Mouse (Mus musculus): Measurements from ENCODE around the gene Ern1. TPM values are rescaled to one million over a fixed set of nuclear protein-coding genes. Genes with fewer than 3 reads are reported as not detected.

Gene Ern1
- polyA plus RNA-seq, 1 experiment from 2014 or later = 3.3 TPM

DNA sequence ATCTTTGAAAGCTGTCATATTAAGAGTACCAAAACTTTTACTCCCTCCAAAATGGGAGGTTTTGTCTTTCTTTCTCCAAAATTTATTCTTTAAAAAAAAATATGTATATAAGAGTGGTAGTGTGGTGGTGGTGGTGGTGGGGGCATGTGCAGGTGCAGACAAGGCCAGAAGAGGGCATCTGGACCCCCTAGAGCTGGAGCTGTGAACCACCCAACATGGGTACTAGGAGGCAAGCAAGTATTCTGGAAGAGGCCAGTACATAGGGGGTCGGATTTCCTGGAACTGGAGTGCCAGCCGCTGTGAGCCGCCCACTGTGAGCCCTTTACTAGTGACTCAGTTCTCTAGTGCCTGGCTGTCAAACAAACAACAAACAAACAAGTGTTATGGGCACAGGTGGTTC is 34.9 kb upstream of the Ern1 start:
- Histone ChIP-seq H3K36me3 (ENCODE audit: control insufficient read depth, insufficient read depth, low read length) (0 out of 2 replicates have a peak, but pooled peaks cover 2% of the 10 kb centered on the region), H3K27ac (ENCODE audit: low read depth, low read length) (no peak overlapping the region), H3K4me3 (ENCODE audit: low read length) (no peak overlapping the region), H3K27me3 (replicated peaks; ENCODE audit: control insufficient read depth, insufficient read depth, low read length) (no peaks in the 10 kb centered on the region), H3K4me2 (ENCODE audit: low read length) (no peak overlapping the region), H3K9me3 (ENCODE audit: control insufficient read depth, low read length) (no peaks in the 10 kb centered on the region), H3K9ac (ENCODE audit: low read depth, low read length) (no peak overlapping the region), H3K4me1 (ENCODE audit: control insufficient read depth, insufficient read depth, low read depth, low read length) (peaks cover 6% of the 10 kb centered on the region)
- ATAC-seq = 0 out of 2 replicates have a peak, but pooled peaks have one; percentile 30
- 52% methylated on average over 3 of the region's 3 CpGs for WGBS

DNA sequence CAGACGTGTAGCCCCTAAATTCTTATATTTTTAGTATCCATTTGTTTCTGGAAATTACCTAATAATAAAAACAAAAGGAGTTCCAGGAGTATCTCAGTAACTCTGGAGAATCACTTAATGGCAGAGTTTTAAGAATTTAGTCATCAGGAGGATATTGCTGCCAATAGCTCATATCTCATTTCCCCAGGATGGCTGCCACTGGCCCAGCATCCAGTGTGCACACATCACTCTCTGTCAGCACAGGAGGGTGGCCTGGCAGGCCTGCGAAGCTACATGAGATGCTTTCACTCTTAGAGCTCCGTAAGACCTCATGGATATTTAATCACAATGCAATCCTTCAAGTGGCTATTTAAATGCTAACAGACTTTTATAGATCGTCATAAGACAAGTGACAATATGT is 34.0 kb upstream of the Ern1 start:
- 33% methylated on average over 4 of the region's 4 CpGs for WGBS
- no peak overlapping the region for H3K9ac ChIP-seq (ENCODE audit: low read depth, low read length)
- H3K27ac ChIP-seq (ENCODE audit: low read depth, low read length) = no peak overlapping the region
- H3K27me3 ChIP-seq (replicated peaks; ENCODE audit: control insufficient read depth, insufficient read depth, low read length) = no peaks in the 10 kb centered on the region
- H3K36me3 ChIP-seq (ENCODE audit: control insufficient read depth, insufficient read depth, low read length) = no peaks in the 10 kb centered on the region
- no peak overlapping the region for H3K4me3 ChIP-seq (ENCODE audit: low read length)
- ATAC-seq = no peak
- H3K4me2 ChIP-seq (ENCODE audit: low read length) = no peak overlapping the region
- H3K4me1 ChIP-seq (ENCODE audit: control insufficient read depth, insufficient read depth, low read depth, low read length) = peaks cover 6% of the 10 kb centered on the region
- no peaks in the 10 kb centered on the region for H3K9me3 ChIP-seq (ENCODE audit: control insufficient read depth, low read length)

DNA sequence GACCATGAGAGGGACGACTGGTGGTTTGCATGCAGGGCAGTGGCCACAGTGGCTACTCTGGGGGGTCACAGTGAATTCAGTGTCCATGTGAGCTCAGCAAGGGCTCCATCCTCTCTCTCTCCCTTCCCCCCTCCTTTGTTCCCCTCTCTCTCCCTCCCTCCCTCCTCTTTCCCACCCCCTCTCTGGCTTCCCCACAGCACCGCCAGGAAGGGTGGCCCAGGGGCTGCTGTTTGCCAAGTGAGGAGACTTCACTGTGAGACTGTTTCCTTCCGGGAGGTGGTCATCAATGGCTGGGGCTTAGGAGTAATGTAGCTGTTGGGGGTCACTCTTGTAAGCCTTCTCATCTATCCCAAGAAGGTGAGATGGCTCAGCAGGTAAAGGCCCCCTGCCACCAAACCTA is 32.8 kb upstream of the Ern1 start:
- no peak overlapping the region for H3K4me3 ChIP-seq (ENCODE audit: low read length)
- H3K9ac ChIP-seq (ENCODE audit: low read depth, low read length) = no peak overlapping the region
- H3K36me3 ChIP-seq (ENCODE audit: control insufficient read depth, insufficient read depth, low read length) = no peaks in the 10 kb centered on the region
- no peak overlapping the region for H3K27ac ChIP-seq (ENCODE audit: low read depth, low read length)
- ATAC-seq = no peak
- H3K9me3 ChIP-seq (ENCODE audit: control insufficient read depth, low read length) = no peaks in the 10 kb centered on the region
- H3K4me1 ChIP-seq (ENCODE audit: control insufficient read depth, insufficient read depth, low read depth, low read length) = peaks cover 6% of the 10 kb centered on the region
- no peaks in the 10 kb centered on the region for H3K27me3 ChIP-seq (replicated peaks; ENCODE audit: control insufficient read depth, insufficient read depth, low read length)
- 34% methylated on average over 3 of the region's 3 CpGs for WGBS
- H3K4me2 ChIP-seq (ENCODE audit: low read length) = no peak overlapping the region

DNA sequence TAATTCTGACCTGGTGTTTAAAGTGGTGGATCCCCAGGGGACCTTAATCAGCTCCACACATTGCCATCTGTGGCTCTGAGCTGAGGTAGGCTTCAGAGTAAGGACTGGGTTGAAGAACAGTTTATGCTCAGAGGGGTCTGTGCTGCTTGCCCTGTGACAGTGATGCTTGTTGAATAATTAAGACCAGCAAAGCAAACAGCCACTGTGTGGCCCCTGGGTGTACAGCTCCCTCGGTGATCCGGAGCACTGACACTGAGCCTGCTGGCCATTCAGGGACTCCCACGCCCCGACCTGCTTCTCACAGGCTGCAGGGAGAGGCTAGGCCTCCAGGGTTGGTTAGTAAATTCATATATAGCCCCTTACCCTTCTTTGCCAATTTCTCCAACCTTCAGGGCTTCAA is 31.9 kb upstream of the Ern1 start:
- no peak overlapping the region for H3K27ac ChIP-seq (ENCODE audit: low read depth, low read length)
- no peaks in the 10 kb centered on the region for H3K27me3 ChIP-seq (replicated peaks; ENCODE audit: control insufficient read depth, insufficient read depth, low read length)
- no peak overlapping the region for H3K4me2 ChIP-seq (ENCODE audit: low read length)
- H3K9me3 ChIP-seq (ENCODE audit: control insufficient read depth, low read length) = no peaks in the 10 kb centered on the region
- 36% methylated on average over 4 of the region's 4 CpGs for WGBS
- H3K4me3 ChIP-seq (ENCODE audit: low read length) = no peak overlapping the region
- peaks cover 12% of the 10 kb centered on the region for H3K4me1 ChIP-seq (ENCODE audit: control insufficient read depth, insufficient read depth, low read depth, low read length)
- no peak for ATAC-seq
- H3K36me3 ChIP-seq (ENCODE audit: control insufficient read depth, insufficient read depth, low read length) = no peaks in the 10 kb centered on the region
- no peak overlapping the region for H3K9ac ChIP-seq (ENCODE audit: low read depth, low read length)

DNA sequence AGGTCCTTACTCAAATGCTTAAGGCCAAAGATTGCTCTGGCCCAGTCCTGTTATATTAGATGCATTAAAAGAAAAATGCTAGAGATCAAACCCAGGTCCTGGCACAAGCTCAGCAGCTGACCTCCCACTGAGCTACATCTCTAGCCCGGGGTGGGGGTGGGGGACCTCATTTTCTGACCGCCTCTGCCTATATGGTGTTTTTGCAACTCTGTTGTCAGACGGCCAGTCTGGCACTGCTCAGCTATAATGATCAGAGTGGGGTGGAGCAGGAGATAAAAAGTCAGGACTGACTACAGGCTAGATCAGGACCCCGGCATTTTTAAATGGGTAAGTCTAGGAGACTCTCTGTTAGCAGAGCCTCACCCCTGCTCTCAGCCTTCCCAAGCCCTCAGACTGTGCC is 30.7 kb upstream of the Ern1 start:
- no peak overlapping the region for H3K27ac ChIP-seq (ENCODE audit: low read depth, low read length)

DNA sequence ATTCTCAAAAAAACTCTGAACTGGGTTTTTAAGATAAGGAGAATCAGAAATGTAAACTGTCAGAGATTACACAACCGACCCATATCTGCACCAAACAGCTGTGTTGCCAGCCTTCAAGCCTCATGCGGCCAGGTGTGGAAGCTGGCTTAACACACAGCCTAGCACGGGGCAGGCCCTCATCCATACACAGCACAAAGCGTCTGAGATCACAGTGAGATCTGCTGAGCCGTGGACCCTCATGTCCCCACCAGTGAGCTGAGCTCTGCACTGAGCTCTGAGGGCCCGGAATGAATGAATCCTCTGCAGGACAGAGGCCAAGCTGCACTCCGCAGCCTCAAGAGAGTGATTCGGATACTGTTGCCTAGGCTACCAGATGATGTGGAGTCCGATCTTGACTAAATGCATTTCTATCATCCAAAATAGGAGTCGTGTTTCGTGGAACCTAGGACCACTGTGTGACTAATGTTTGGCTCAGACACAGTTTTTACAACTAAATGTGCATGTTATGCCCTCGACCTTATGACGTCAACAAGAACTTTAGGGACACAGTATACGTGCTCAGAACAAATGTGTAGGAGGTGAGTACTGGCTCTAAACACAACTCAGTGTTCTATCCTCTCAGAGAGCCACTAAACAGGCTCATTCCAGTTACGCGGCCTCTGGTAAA is 27.6 kb upstream of the Ern1 start:
- H3K27ac ChIP-seq (ENCODE audit: low read depth, low read length) = no peak overlapping the region

More for the DNA sequence above, 30.7 kb upstream of the Ern1 start:
- Histone ChIP-seq H3K27me3 (replicated peaks; ENCODE audit: control insufficient read depth, insufficient read depth, low read length) (no peaks in the 10 kb centered on the region), H3K36me3 (ENCODE audit: control insufficient read depth, insufficient read depth, low read length) (no peaks in the 10 kb centered on the region), H3K9ac (ENCODE audit: low read depth, low read length) (no peak overlapping the region), H3K4me2 (ENCODE audit: low read length) (no peak overlapping the region), H3K9me3 (ENCODE audit: control insufficient read depth, low read length) (no peaks in the 10 kb centered on the region), H3K4me3 (ENCODE audit: low read length) (no peak overlapping the region), H3K4me1 (ENCODE audit: control insufficient read depth, insufficient read depth, low read depth, low read length) (peaks cover 12% of the 10 kb centered on the region)
- no peak for ATAC-seq
- WGBS = 49% methylated on average over 4 of the region's 4 CpGs

DNA sequence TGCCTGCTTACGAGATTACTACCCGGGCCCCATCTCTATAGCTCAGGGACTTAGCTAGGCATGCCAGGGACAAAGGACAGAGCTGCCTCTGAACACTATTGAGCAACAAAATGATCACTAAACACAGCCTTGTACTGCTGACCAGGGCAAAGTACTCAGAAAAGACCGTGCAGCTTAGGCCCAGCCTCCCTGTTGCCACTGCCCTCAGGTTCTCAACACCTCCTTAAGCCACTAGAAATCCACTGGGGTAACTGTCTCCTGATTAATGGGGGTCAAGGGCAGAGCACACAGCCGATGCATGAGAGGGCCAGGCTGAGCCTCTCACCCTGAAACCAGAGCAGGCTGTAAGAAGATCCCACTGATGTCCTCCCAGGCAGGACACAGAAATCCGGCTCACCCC is 26.8 kb upstream of the Ern1 start:
- Histone ChIP-seq H3K4me3 (ENCODE audit: low read length) (no peak overlapping the region), H3K9me3 (ENCODE audit: control insufficient read depth, low read length) (no peaks in the 10 kb centered on the region), H3K27me3 (replicated peaks; ENCODE audit: control insufficient read depth, insufficient read depth, low read length) (no peaks in the 10 kb centered on the region), H3K9ac (ENCODE audit: low read depth, low read length) (no peak overlapping the region), H3K4me2 (ENCODE audit: low read length) (no peak overlapping the region), H3K4me1 (ENCODE audit: control insufficient read depth, insufficient read depth, low read depth, low read length) (peaks cover 6% of the 10 kb centered on the region; the same call in 1 of the 2 replicates), H3K27ac (ENCODE audit: low read depth, low read length) (no peak overlapping the region), H3K36me3 (ENCODE audit: control insufficient read depth, insufficient read depth, low read length) (0 out of 2 replicates have a peak, but pooled peaks cover 10% of the 10 kb centered on the region)
- 68% methylated on average over 5 of the region's 5 CpGs for WGBS
- no peak for ATAC-seq

More for the DNA sequence above, 27.6 kb upstream of the Ern1 start:
- H3K9ac ChIP-seq (ENCODE audit: low read depth, low read length) = peak overlapping the region; percentile 29; the same call in 1 of the 2 replicates
- 0 out of 2 replicates have a peak, but pooled peaks cover 7% of the 10 kb centered on the region for H3K36me3 ChIP-seq (ENCODE audit: control insufficient read depth, insufficient read depth, low read length)
- no peaks in the 10 kb centered on the region for H3K9me3 ChIP-seq (ENCODE audit: control insufficient read depth, low read length)
- peak; percentile 54; the same call in 1 of the 2 replicates for ATAC-seq
- 51% methylated on average over 16 of the region's 16 CpGs for WGBS
- peaks cover 7% of the 10 kb centered on the region; the same call in 1 of the 2 replicates for H3K4me1 ChIP-seq (ENCODE audit: control insufficient read depth, insufficient read depth, low read depth, low read length)
- H3K4me3 ChIP-seq (ENCODE audit: low read length) = no peak overlapping the region
- H3K4me2 ChIP-seq (ENCODE audit: low read length) = no peak overlapping the region
- no peaks in the 10 kb centered on the region for H3K27me3 ChIP-seq (replicated peaks; ENCODE audit: control insufficient read depth, insufficient read depth, low read length)

DNA sequence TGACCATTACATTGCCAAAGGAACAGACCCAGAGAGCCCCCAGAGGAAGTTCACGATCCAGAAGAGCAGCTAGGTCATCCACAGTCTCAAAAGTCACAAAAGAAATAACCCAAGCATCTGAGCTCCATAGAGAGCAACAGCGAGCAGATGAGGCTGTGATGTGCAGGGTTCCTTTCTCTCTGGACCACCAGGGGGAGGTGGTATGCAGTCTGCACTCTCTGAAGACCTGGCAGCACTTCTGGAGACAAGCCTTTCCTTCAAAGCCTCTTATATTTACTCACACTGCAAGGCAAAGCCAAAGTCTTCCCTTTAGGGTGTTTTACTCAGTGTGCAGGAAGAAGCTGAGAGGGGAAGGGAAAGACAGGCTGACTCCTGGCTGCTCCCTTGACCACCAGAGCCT is 25.5 kb upstream of the Ern1 start:
- 35% methylated on average over 2 of the region's 2 CpGs for WGBS
- ATAC-seq = no peak
- H3K9ac ChIP-seq (ENCODE audit: low read depth, low read length) = no peak overlapping the region

DNA sequence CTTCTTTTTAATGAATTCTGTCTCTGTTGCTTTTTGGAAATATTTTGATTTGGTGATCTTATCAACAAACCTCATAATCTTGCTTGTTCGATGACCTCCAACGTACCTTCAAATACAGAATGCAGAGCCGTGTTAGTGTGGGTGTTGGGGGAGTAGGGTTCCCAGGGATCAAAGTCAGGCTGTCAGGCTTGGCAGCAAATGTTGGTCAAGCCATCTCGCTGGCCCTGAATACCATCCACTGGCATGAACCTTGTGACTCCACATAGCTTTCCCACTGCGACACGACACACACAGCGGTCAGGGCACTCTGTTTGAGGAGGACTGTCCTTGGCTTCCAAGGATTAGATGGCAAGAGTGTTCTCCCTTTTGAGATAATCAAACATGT is 24.3 kb upstream of the Ern1 start:
- H3K27me3 ChIP-seq (replicated peaks; ENCODE audit: control insufficient read depth, insufficient read depth, low read length) = no peaks in the 10 kb centered on the region
- WGBS = 94% methylated on average over 7 of the region's 7 CpGs

More for the DNA sequence above, 25.5 kb upstream of the Ern1 start:
- Histone ChIP-seq H3K4me1 (ENCODE audit: control insufficient read depth, insufficient read depth, low read depth, low read length) (peaks cover 6% of the 10 kb centered on the region; the same call in 1 of the 2 replicates), H3K36me3 (ENCODE audit: control insufficient read depth, insufficient read depth, low read length) (peaks cover 15% of the 10 kb centered on the region; the same call in 1 of the 2 replicates), H3K27me3 (replicated peaks; ENCODE audit: control insufficient read depth, insufficient read depth, low read length) (no peaks in the 10 kb centered on the region), H3K27ac (ENCODE audit: low read depth, low read length) (no peak overlapping the region), H3K9me3 (ENCODE audit: control insufficient read depth, low read length) (no peaks in the 10 kb centered on the region), H3K4me3 (ENCODE audit: low read length) (no peak overlapping the region), H3K4me2 (ENCODE audit: low read length) (no peak overlapping the region)

More for the DNA sequence above, 24.3 kb upstream of the Ern1 start:
- Histone ChIP-seq H3K4me3 (ENCODE audit: low read length) (no peak overlapping the region), H3K9me3 (ENCODE audit: control insufficient read depth, low read length) (no peaks in the 10 kb centered on the region), H3K9ac (ENCODE audit: low read depth, low read length) (no peak overlapping the region), H3K36me3 (ENCODE audit: control insufficient read depth, insufficient read depth, low read length) (peaks cover 15% of the 10 kb centered on the region; the same call in 1 of the 2 replicates), H3K27ac (ENCODE audit: low read depth, low read length) (no peak overlapping the region), H3K4me2 (ENCODE audit: low read length) (no peak overlapping the region), H3K4me1 (ENCODE audit: control insufficient read depth, insufficient read depth, low read depth, low read length) (peaks cover 6% of the 10 kb centered on the region; the same call in 1 of the 2 replicates)
- no peak for ATAC-seq

Measured in hindbrain, embryonic 16.5 days (tissue).